Comparison of ENCODE assay signal across 13 mouse cellular contexts in genomic region chr7:99429786-99430185, GRCm38 (mm10). TPM values are rescaled to one million over a fixed set of nuclear protein-coding genes. Genes with fewer than 3 reads are reported as not detected.
A peak's percentile ranks its signal among the peaks of the same experiment; 100 is the strongest.
DNase-seq lines count a peak whose midpoint lies in the region; ATAC-seq lines count a peak whose summit lies in the region.
"Had no signal": no experiment of that assay in that cellular context is flagged by ENCODE, and none has a peak within 500 bp of the region (broad histone marks: within the 10 kb centered on the region; RNA-seq: fewer than 3 reads in every experiment).

No protein-coding gene starts in this region.

- H3K36me3 ChIP-seq in midbrain, embryonic 16.5 days (ENCODE audit: control insufficient read depth, insufficient read depth, low read length), result no peaks in the 10 kb centered on the region
- H3K36me3 ChIP-seq: intestine, embryonic 15.5 days; liver, embryonic 12.5 days had no signal

- H3K27me3 ChIP-seq in midbrain, embryonic 16.5 days (ENCODE audit: control insufficient read depth, insufficient read depth, low read depth, low read length), result no peaks in the 10 kb centered on the region
- H3K27me3 ChIP-seq: intestine, embryonic 15.5 days; liver, embryonic 12.5 days had no signal

- H3K27ac ChIP-seq in midbrain, embryonic 16.5 days (ENCODE audit: low read length), result peak overlapping the region; percentile 7
- H3K27ac ChIP-seq: intestine, embryonic 15.5 days; liver, embryonic 12.5 days had no signal

- peak; percentile 60 to 63 for DNase-seq in kidney, postnatal 4 days
- no peak for DNase-seq in kidney, postnatal 14 days
- DNase-seq in ES-CJ7 (ENCODE audit: low read depth, low spot score) (peak; percentile 66), ZHBTc4 (ENCODE audit: low read depth, low spot score) (peak; percentile 67)
- no peak for DNase-seq in heart, postnatal 25 days (ENCODE audit: low spot score)
- DNase-seq in layer of hippocampus, adult 11-12 months (ENCODE audit: low spot score), result no peak
- DNase-seq in B cell, adult 2 months, result no peak
- DNase-seq: cerebellum, adult 8-10 months; heart, adult 11 months had no signal

- peak; percentile 27; the same call in 1 of the 2 replicates for ATAC-seq in midbrain, embryonic 16.5 days
- ATAC-seq: intestine, embryonic 15.5 days; liver, embryonic 12.5 days had no signal

- 30% methylated on average over 6 of the region's 6 CpGs for WGBS in midbrain, embryonic 16.5 days

- no peak overlapping the region for H3K4me3 ChIP-seq in midbrain, embryonic 16.5 days (ENCODE audit: low read depth, low read length)
- H3K4me3 ChIP-seq: erythroblast, embryonic 14.5 days; intestine, embryonic 15.5 days; liver, embryonic 12.5 days had no signal

- intact Hi-C loops in heart, postnatal 25 days (cut with DNase I), result no loop called here

- no peak overlapping the region for H3K4me2 ChIP-seq in midbrain, embryonic 16.5 days (ENCODE audit: low read length)
- H3K4me2 ChIP-seq: intestine, embryonic 15.5 days; liver, embryonic 12.5 days had no signal

- H3K4me1 ChIP-seq in midbrain, embryonic 16.5 days (ENCODE audit: control insufficient read depth, insufficient read depth, low read length), result peaks cover 26% of the 10 kb centered on the region

- no peaks in the 10 kb centered on the region for H3K9me3 ChIP-seq in midbrain, embryonic 16.5 days (replicated peaks; ENCODE audit: control insufficient read depth, low read length, poor library complexity, severe bottlenecking)
- H3K9me3 ChIP-seq: intestine, embryonic 15.5 days; liver, embryonic 12.5 days had no signal

- peak overlapping the region; percentile 16; the same call in 1 of the 2 replicates for H3K9ac ChIP-seq in midbrain, embryonic 16.5 days (ENCODE audit: low read depth, low read length)
- H3K9ac ChIP-seq: intestine, embryonic 15.5 days; liver, embryonic 12.5 days had no signal

RNA-seq across cellular contexts. Expression of gene Klhl35, which starts 36.0 kb away (rescaled TPM):
- 2.5 and 2.9 TPM in 2 replicates for polyA plus RNA-seq in midbrain, embryonic 16.5 days (2015; fragmentation: Nextera tagmentation; extraction: Ambion mirVana)
- total RNA-seq in heart, postnatal 25 days (2021), result not detected
- polyA plus RNA-seq: erythroblast, embryonic 14.5 days had no signal

RNA-seq across cellular contexts. Expression of gene Gdpd5, which starts 48.6 kb away (rescaled TPM):
- polyA plus RNA-seq in midbrain, embryonic 16.5 days (2015; fragmentation: Nextera tagmentation; extraction: Ambion mirVana), result 45.0 and 55.6 TPM in 2 replicates
- 10 to 100 TPM; 20.1 to 24.1 TPM for total RNA-seq in heart, postnatal 25 days (2021)

RNA-seq across cellular contexts. Expression of gene Rps3, which starts 53.8 kb away (rescaled TPM):
- polyA plus RNA-seq in midbrain, embryonic 16.5 days (2015; fragmentation: Nextera tagmentation; extraction: Ambion mirVana), result 405 and 414 TPM in 2 replicates
- 100 to 1,000 TPM; 306 to 340 TPM for total RNA-seq in heart, postnatal 25 days (2021)

Comparison
In these comparisons a context has a peak if more than half of its experiments do, and no peak if none do; other contexts are left out.
1. DNase-seq: peak in kidney, postnatal 4 days (2 of 2), ES-CJ7 (single experiment) and ZHBTc4 (single experiment); none in kidney, postnatal 14 days (single experiment), heart, postnatal 25 days (single experiment), layer of hippocampus, adult 11-12 months (single experiment) and B cell, adult 2 months (0 of 2).